Mouse (Mus musculus) midbrain, postnatal 0 days (tissue): ENCODE measurements around the gene Fam155a. TPM values are rescaled to one million over a fixed set of nuclear protein-coding genes. Genes with fewer than 3 reads are reported as not detected.

Source experiments
- ATAC-seq: fragments of 200-750 bp; cut with Nextera tagmentation; 2 replicates; pipeline ENCODE4 v1.8.0; 2017; ENCODE audit warnings: moderate number of reproducible peaks, mild to moderate bottlenecking, moderate TSS enrichment, moderate library complexity; ENCODE audit not compliant: low FRiP score
- DNase-seq: peaks from one replicate; pipeline ENCODE4 v3.0.0-alpha.2; 2015; ENCODE audit warnings: low spot score
- H3K27ac ChIP-seq: fragments of 300-500 bp; sonication (generic); 2 replicates; pipeline ENCODE4 v1.5.1; 2014; ENCODE audit warnings: low read depth, mild to moderate bottlenecking, low read length, mixed read lengths
- H3K27me3 ChIP-seq: fragments of 300-500 bp; sonication (generic); 2 replicates; pipeline ENCODE4 v1.6.1; 2014; ENCODE audit warnings: low read length, control low read depth, mixed read lengths; ENCODE audit not compliant: insufficient read depth
- H3K36me3 ChIP-seq: fragments of 300-500 bp; sonication (generic); 2 replicates; pipeline ENCODE4 v1.6.1; 2014; ENCODE audit warnings: low read length, control low read depth, mixed read lengths; ENCODE audit not compliant: insufficient read depth
- H3K4me1 ChIP-seq: fragments of 300-500 bp; sonication (generic); 2 replicates; pipeline ENCODE4 v1.6.1; 2014; ENCODE audit warnings: mild to moderate bottlenecking, control low read depth, antibody characterized with exemption, low read length, mixed read lengths; ENCODE audit not compliant: insufficient read depth
- H3K4me2 ChIP-seq: fragments of 300-500 bp; sonication (generic); 2 replicates; pipeline ENCODE4 v1.6.1; 2014; ENCODE audit warnings: low read depth, mild to moderate bottlenecking, low read length, mixed read lengths; ENCODE audit not compliant: poor library complexity, severe bottlenecking
- H3K4me3 ChIP-seq: fragments of 300-500 bp; sonication (generic); 2 replicates; pipeline ENCODE4 v1.5.1; 2014; ENCODE audit warnings: low read depth, mild to moderate bottlenecking, low read length, moderate library complexity
- H3K9ac ChIP-seq: fragments of 300-500 bp; sonication (generic); replicated peaks from 2 replicates; pipeline ENCODE4 v1.6.1; 2014; ENCODE audit warnings: mild to moderate bottlenecking, low read length, moderate library complexity, mixed read lengths; ENCODE audit not compliant: poor library complexity, severe bottlenecking
- H3K9me3 ChIP-seq: fragments of 300-500 bp; sonication (generic); 2 replicates; pipeline ENCODE4 v1.6.1; 2016; ENCODE audit warnings: low read length, control low read depth
- CTCF ChIP-seq: IDR thresholded peaks from 2 replicates; pipeline ENCODE4 v1.5.1; 2016; ENCODE audit warnings: antibody characterized with exemption, mild to moderate bottlenecking
- WGBS: fragments of 180-500 bp; shearing (Covaris S2); extraction: QIAGEN DNeasy Blood & Tissue Kit; methylation state at CpG from one replicate; pipeline ENCODE4 v1.1.7; 2014; 5-methylcytosine and 5-hydroxymethylcytosine counted together
- polyA plus RNA-seq: library from polyadenylated mRNA; unstranded; fragments of >200 nt; fragmentation: Nextera tagmentation; extraction: Ambion mirVana; gene quantifications from 2 replicates; pipeline ENCODE4 v1.2.1, GENCODE M21; 2015
- total RNA-seq: library from RNA; depleted of rRNA; stranded (reverse); fragments of >200 nt; gene quantifications from 2 replicates; pipeline ENCODE4 v1.2.3, GENCODE M21; 2014

The Fam155a gene
- total and polyA plus RNA-seq, 2 experiments from 2014 or later = 39.9 to 122 TPM

DNA sequence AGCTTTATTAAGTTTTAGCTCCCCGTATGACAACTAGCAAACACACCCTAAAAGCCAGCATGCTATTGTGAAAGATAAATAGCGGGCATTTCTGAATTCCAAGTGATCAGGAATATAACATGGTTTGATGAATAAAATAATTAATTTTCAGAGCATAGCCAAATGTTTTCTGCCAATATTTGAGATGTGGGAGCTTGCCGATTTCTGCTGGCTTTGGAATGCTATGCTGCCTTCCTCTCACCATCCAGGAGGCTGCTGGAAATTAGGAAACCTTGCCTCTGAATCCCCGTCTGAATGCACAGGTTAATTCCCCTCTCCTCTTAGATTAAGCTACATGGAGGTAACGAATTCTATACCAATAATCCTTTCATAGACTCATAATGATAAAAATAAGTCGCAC, 116.1 kb downstream of the Fam155a start:
- WGBS = 87% methylated on average over 6 of the region's 6 CpGs
- no peak overlapping the region for H3K4me3 ChIP-seq

GRCm38 (mm10) chr8:9653643-9654042, 117.3 kb downstream of the Fam155a start:
- H3K9ac ChIP-seq = no peak overlapping the region
- no peak overlapping the region for H3K4me3 ChIP-seq
- WGBS = 43% methylated on average over 1 of the region's 1 CpGs
- no peaks in the 10 kb centered on the region for H3K27me3 ChIP-seq
- no peak for TF ChIP-seq CTCF
- H3K9me3 ChIP-seq = no peaks in the 10 kb centered on the region
- DNase-seq (no peak), ATAC-seq (no peak)
- no peaks in the 10 kb centered on the region for H3K4me1 ChIP-seq
- H3K36me3 ChIP-seq = no peaks in the 10 kb centered on the region
- H3K27ac ChIP-seq = no peak overlapping the region
- no peak overlapping the region for H3K4me2 ChIP-seq

More for the DNA sequence above, 116.1 kb downstream of the Fam155a start:
- H3K27ac ChIP-seq = no peak overlapping the region
- TF ChIP-seq CTCF = no peak
- no peak overlapping the region for H3K9ac ChIP-seq
- H3K4me2 ChIP-seq = no peak overlapping the region
- no peaks in the 10 kb centered on the region for H3K36me3 ChIP-seq
- no peak for ATAC-seq
- H3K27me3 ChIP-seq = no peaks in the 10 kb centered on the region
- H3K4me1 ChIP-seq = no peaks in the 10 kb centered on the region
- DNase-seq = no peak
- no peaks in the 10 kb centered on the region for H3K9me3 ChIP-seq

DNA sequence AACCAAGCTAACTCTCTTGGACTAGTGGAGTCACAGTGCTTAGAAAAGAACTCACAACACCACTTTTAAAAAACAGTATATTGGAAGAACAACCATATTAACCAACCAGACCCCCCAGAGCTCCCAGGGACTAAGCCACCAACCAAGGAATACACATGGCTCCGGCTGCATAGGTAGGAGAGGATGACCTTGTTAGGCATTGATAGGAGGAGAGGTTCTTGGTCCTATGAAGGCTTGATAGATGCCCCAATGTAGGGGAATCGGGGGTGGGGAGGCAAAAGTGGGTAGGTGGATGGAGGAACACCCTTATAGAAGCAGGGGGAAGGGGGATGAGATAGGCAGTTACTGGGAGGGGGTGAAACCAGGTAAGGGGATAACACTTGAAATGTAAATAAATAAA, 132.8 kb downstream of the Fam155a start:
- no peak overlapping the region for H3K27ac ChIP-seq
- no peak overlapping the region for H3K4me2 ChIP-seq
- no peaks in the 10 kb centered on the region for H3K27me3 ChIP-seq
- WGBS = 86% methylated on average over 2 of the region's 2 CpGs
- no peaks in the 10 kb centered on the region for H3K9me3 ChIP-seq
- no peak for TF ChIP-seq CTCF
- H3K4me1 ChIP-seq = no peaks in the 10 kb centered on the region
- H3K4me3 ChIP-seq = no peak overlapping the region
- H3K36me3 ChIP-seq = no peaks in the 10 kb centered on the region
- DNase-seq (no peak), ATAC-seq (no peak)
- H3K9ac ChIP-seq = no peak overlapping the region

- Histone ChIP-seq H3K9ac (no peak overlapping the region), H3K9me3 (no peaks in the 10 kb centered on the region), H3K27me3 (no peaks in the 10 kb centered on the region), H3K4me1 (no peaks in the 10 kb centered on the region), H3K36me3 (no peaks in the 10 kb centered on the region), H3K4me2 (no peak overlapping the region), H3K4me3 (no peak overlapping the region), H3K27ac (no peak overlapping the region)
- ATAC-seq = no peak
- no peak for TF ChIP-seq CTCF
- DNase-seq = no peak
- 83% methylated on average over 5 of the region's 5 CpGs for WGBS
Measured at GRCm38 (mm10) chr8:9635240-9635639, 135.7 kb downstream of the Fam155a start.

DNA sequence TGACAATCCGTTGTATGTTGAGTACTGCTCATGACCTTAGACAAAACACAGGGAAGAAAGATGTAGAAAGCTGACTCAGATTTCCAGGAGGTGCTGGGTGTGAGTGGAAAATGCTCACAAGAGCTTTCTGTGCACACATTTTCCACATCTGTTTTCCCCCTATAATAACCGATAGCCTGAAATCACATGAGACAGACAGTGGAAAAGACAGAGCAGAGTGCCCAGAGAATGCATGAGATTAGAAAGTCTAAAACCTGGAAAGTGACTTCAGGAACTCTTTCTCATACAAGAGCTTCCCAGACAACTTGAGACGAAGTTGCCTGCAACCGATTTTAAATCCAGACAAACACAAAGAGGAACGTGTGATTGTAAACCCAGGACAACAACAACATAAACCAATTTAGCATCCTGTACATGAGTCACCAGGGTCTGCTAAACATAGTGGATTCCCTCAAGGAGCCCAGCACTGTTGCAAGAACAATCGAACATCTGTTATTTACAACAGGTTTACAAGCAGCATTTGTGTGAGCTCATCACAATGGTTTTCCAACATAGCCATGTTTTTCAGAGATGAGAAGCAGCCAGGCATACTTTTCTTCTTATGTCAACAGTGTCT, 163.8 kb downstream of the Fam155a start:
- Histone ChIP-seq H3K9me3 (no peaks in the 10 kb centered on the region), H3K4me3 (no peak overlapping the region), H3K4me2 (no peak overlapping the region), H3K27ac (no peak overlapping the region), H3K27me3 (no peaks in the 10 kb centered on the region), H3K4me1 (peaks cover 8% of the 10 kb centered on the region; the same call in 1 of the 2 replicates), H3K36me3 (no peaks in the 10 kb centered on the region), H3K9ac (no peak overlapping the region)
- ATAC-seq (no peak), DNase-seq (no peak)
- TF ChIP-seq CTCF = no peak
- 82% methylated on average over 6 of the region's 6 CpGs for WGBS

GRCm38 (mm10) chr8:9596003-9596402, 175.0 kb downstream of the Fam155a start:
- ATAC-seq (no peak), DNase-seq (no peak)
- Histone ChIP-seq H3K27ac (no peak overlapping the region), H3K9ac (no peak overlapping the region), H3K4me1 (no peaks in the 10 kb centered on the region), H3K4me2 (no peak overlapping the region), H3K36me3 (no peaks in the 10 kb centered on the region), H3K27me3 (no peaks in the 10 kb centered on the region), H3K4me3 (no peak overlapping the region), H3K9me3 (no peaks in the 10 kb centered on the region)
- WGBS = 47% methylated on average over 3 of the region's 3 CpGs
- no peak for TF ChIP-seq CTCF
